Mouse (Mus musculus) testis, adult 2 months (tissue): ENCODE data around the gene Tmsb10. TPM values are rescaled to one million over a fixed set of nuclear protein-coding genes. Genes with fewer than 3 reads are reported as not detected.

Source experiments
- H3K27ac ChIP-seq: fragments of 200-500 bp; 2 replicates; pipeline ENCODE4 v1.5.1; 2012; ENCODE audit warnings: low read depth, low read length; ENCODE audit not compliant: control insufficient read depth, insufficient read depth
- H3K27me3 ChIP-seq: fragments of 200-500 bp; 2 replicates; pipeline ENCODE4 v1.6.1; 2012; ENCODE audit warnings: mild to moderate bottlenecking, low read length, moderate library complexity; ENCODE audit not compliant: control insufficient read depth, insufficient read depth
- H3K36me3 ChIP-seq: fragments of 200-500 bp; 2 replicates; pipeline ENCODE4 v1.6.1; 2012; ENCODE audit warnings: mild to moderate bottlenecking, low read length; ENCODE audit not compliant: control insufficient read depth, insufficient read depth
- H3K4me1 ChIP-seq: fragments of 200-500 bp; 2 replicates; pipeline ENCODE4 v1.6.1; 2012; ENCODE audit warnings: low read length; ENCODE audit not compliant: control insufficient read depth, insufficient read depth
- H3K4me3 ChIP-seq: fragments of 200-500 bp; 2 replicates; pipeline ENCODE4 v1.5.1; 2012; ENCODE audit warnings: low read depth, mild to moderate bottlenecking, low read length, moderate library complexity, mixed read lengths; ENCODE audit not compliant: control insufficient read depth
- CTCF ChIP-seq: fragments of 200-500 bp; IDR thresholded peaks from 2 replicates; pipeline ENCODE4 v1.5.1; 2012; ENCODE audit warnings: low read depth, mild to moderate bottlenecking, inconsistent platforms, low read length, moderate library complexity; ENCODE audit not compliant: control insufficient read depth, insufficient read depth, insufficient replicate concordance
- POLR2A ChIP-seq: fragments of 200-500 bp; IDR thresholded peaks from 2 replicates; pipeline ENCODE4 v1.6.1; 2012; ENCODE audit warnings: low read depth, mild to moderate bottlenecking, inconsistent platforms, low read length, moderate library complexity; ENCODE audit not compliant: control insufficient read depth
- polyA plus RNA-seq: library from polyadenylated mRNA; depleted of rRNA; stranded (reverse); fragments of >200 nt; gene quantifications from 2 replicates; pipeline ENCODE4 v1.2.3, GENCODE M21; 2012

Tmsb10 gene
- polyA plus RNA-seq, 1 experiment, result 1,023 TPM

DNA sequence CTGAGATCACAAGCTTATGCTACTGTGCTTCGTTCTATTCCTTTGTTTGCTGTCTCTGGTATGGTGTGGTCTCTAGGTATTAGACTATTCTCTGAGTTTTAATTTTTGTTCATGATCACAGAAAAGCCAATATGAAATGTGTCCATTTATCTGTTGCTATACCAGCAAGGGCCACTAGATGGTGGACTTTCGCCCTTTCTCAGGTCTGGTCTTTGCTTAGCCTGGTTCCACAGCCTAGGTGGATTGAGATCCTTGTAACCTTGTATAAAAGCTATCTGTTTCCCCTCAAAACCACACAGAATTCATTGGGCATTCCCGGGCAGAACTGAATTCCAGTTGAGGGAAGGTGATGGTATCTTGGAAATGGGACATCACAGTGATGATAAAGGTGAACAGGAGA, 18.1 kb downstream of the Tmsb10 start:
- Histone ChIP-seq H3K27me3 (no peaks in the 10 kb centered on the region), H3K27ac (no peak overlapping the region), H3K36me3 (no peaks in the 10 kb centered on the region), H3K4me3 (no peak overlapping the region), H3K4me1 (no peaks in the 10 kb centered on the region; the same call in 1 of the 2 replicates)
- no peak for TF ChIP-seq POLR2A
- peak; percentile 20; the same call in 1 of the 2 replicates for TF ChIP-seq CTCF

DNA sequence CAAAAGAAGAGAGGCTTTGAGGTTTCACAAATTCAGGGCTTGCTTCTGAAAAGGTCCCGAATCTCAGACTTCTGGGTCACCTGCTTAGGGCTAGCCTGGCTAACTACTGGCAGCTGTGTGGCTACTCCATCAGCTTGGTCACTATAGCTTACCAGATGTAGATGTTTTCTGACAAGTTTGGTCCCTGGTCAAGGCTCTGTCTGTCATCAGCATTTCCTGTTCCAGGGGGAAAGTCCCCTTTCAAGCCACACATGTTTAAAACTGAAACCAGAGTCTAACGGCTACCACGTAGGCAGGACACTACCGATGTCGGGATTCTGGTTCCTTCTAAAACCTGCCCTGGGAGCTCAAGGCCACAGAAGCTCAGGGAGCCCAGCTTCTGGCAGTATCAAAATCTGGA, 20.7 kb downstream of the Tmsb10 start:
- H3K4me1 ChIP-seq, result no peaks in the 10 kb centered on the region; the same call in 1 of the 2 replicates
- H3K27me3 ChIP-seq, result no peaks in the 10 kb centered on the region
- TF ChIP-seq POLR2A (no peak), CTCF (no peak)
- H3K4me3 ChIP-seq, result no peak overlapping the region
- no peaks in the 10 kb centered on the region for H3K36me3 ChIP-seq
- H3K27ac ChIP-seq, result no peak overlapping the region

DNA sequence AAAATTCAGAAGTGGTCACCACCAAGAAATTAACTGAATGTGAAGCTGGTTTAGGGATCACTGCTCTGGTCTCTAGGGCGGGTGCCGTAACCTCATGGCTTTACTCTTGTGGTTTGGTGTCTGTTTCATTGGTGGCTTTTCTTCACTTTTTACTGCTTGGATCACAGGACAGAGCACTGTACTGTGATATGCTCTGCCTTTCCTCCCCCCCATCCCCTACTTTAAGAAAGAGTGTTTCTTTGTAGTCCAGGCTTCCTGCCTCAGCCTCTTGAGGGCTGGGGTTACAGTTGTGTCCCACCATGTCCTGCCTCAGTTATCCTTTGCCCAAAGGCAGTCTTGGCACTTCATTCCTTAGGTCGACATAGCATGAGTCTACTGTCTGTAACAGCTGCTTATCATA, 21.1 kb downstream of the Tmsb10 start:
- H3K27me3 ChIP-seq, result no peaks in the 10 kb centered on the region
- no peaks in the 10 kb centered on the region for H3K36me3 ChIP-seq
- no peak for TF ChIP-seq CTCF
- no peak for TF ChIP-seq POLR2A
- H3K4me1 ChIP-seq, result no peaks in the 10 kb centered on the region; the same call in 1 of the 2 replicates
- H3K4me3 ChIP-seq, result no peak overlapping the region
- H3K27ac ChIP-seq, result no peak overlapping the region

DNA sequence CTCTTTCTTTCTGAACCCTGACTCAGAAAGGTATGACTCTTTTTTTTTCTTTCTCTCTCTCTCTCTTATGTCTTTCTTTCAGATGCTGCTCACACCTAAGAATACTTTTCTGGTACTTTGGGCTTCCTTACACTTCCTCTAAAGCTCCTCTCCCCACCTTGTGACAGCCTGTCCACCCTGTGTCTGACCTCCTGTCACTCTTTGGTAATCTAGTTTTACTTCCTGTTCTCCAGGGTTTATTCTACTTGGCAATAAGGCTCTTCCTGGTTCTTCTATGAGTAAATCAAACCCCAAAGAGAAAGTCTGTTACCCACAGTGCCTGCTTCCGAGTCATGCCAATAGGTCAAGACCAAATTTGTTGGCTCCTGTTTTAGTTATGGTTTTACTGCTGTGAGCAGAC, 25.6 kb downstream of the Tmsb10 start:
- Histone ChIP-seq H3K4me3 (no peak overlapping the region), H3K4me1 (no peaks in the 10 kb centered on the region; the same call in 1 of the 2 replicates), H3K36me3 (no peaks in the 10 kb centered on the region), H3K27me3 (no peaks in the 10 kb centered on the region), H3K27ac (no peak overlapping the region)
- no peak for TF ChIP-seq CTCF
- no peak for TF ChIP-seq POLR2A

DNA sequence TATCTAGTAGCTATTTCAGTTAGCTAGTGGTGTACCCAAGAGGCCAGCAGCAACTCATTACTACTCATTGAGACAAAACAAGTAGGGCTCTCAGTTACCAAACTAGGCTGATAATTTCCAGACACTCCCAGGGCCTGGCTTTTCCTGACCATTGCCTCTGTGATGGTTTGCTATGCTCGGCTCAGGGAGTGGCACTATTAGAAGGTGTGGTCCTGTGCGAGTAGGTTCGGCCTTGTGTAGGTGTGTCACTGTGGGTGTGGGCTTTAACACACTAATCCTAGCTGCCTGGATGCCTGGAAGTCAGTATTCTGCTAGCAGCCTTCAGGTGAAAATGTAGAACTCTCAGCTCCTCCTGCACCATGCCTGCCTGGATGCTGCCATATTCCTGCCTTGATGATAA, 27.0 kb downstream of the Tmsb10 start:
- Histone ChIP-seq H3K36me3 (no peaks in the 10 kb centered on the region), H3K4me1 (no peaks in the 10 kb centered on the region), H3K4me3 (no peak overlapping the region), H3K27me3 (no peaks in the 10 kb centered on the region), H3K27ac (no peak overlapping the region)
- TF ChIP-seq POLR2A, result no peak
- no peak for TF ChIP-seq CTCF

DNA sequence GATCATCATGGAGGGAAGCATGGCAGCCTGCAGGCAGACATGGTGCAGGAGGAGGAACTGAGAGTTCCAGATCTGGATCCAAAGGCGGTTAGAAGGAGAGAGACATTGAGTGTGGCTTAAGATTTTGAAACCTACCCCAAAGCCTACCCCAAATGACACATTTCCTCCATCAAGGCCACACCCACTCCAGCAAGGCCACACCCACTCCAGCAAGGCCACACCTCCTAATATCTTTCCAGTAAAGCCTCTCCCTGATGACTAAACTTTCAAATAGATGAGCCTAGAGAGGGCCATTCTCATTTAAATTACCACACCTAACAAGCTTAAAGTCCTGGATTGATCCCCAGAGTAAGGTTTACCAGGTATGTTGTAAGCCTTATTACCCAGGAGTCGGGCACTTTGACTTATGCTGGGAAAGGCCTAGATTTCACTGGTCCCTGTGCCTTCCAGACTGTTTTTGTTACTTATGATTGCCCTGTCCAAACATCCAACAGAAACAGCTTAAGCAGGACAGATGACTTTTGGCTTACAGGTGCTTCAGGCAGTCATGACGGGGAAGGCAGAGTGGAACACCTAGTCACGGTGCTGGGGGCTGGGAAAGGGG, 28.7 kb downstream of the Tmsb10 start:
- no peaks in the 10 kb centered on the region for H3K27me3 ChIP-seq
- H3K36me3 ChIP-seq, result no peaks in the 10 kb centered on the region
- no peak overlapping the region for H3K27ac ChIP-seq
- no peak for TF ChIP-seq POLR2A
- no peak for TF ChIP-seq CTCF
- no peak overlapping the region for H3K4me3 ChIP-seq
- H3K4me1 ChIP-seq, result no peaks in the 10 kb centered on the region

DNA sequence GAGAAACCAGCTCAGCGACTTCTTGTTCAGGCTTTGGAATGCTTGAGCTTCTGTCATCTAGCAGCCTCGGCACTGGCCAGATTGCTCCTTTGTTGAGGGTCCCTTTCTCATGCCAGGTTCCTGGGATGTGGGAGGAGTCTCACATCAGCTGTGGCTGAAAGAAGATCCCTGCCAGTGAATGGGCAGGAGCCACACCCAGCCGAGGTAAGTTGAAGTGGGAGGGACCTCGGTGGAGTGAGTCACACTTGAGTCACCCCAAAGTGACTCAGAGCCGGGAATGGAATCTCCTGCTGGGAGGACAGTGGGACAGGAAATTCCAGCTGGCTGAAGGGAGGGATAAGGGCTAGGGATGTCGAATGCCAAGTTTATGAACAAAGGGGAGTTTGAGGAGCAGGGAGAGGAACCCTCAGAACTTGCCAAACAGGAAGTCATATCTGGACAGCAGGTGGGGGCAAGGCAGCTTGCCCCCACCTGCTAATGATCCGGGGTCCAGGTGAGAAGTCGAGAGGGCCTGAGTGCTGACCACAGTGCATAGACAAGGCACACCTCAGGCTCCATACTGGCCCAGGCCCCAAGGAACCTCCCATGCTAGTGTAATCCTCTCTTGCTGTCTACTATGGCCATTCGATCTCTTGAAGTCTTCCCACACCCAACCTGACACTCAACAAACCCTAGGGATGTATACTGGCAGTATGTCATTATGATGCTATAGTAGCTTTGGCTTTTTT, 31.6 kb downstream of the Tmsb10 start:
- H3K4me3 ChIP-seq, result no peak overlapping the region
- no peaks in the 10 kb centered on the region for H3K36me3 ChIP-seq
- no peaks in the 10 kb centered on the region for H3K4me1 ChIP-seq
- TF ChIP-seq POLR2A (no peak), CTCF (no peak)
- H3K27me3 ChIP-seq, result no peaks in the 10 kb centered on the region
- no peak overlapping the region for H3K27ac ChIP-seq
